Mouse (Mus musculus) liver, embryonic 14.5 days (tissue): ENCODE measurements around the gene Dctd. TPM values are rescaled to one million over a fixed set of nuclear protein-coding genes. Genes with fewer than 3 reads are reported as not detected.

Experiments
- ATAC-seq: fragments of 200-750 bp; cut with Nextera tagmentation; 2 replicates; pipeline ENCODE4 v1.8.0; 2017; ENCODE audit warnings: moderate number of reproducible peaks, mild to moderate bottlenecking, moderate library complexity; ENCODE audit not compliant: insufficient read depth
- DNase-seq, 3 experiments: peaks; one replicate each; pipeline ENCODE4 v3.0.0-alpha.2; 2012 to 2013; ENCODE audit warnings: low read depth in 3 of 3, low spot score in 3 of 3
- H3K27ac ChIP-seq: fragments of 300-500 bp; sonication (generic); 2 replicates; pipeline ENCODE4 v1.5.1; 2014; ENCODE audit warnings: moderate library complexity, mild to moderate bottlenecking, control low read depth, inconsistent platforms
- H3K27me3 ChIP-seq: fragments of 300-500 bp; sonication (generic); 2 replicates; pipeline ENCODE4 v1.6.1; 2014; ENCODE audit warnings: mild to moderate bottlenecking, low read length, moderate library complexity; ENCODE audit not compliant: control insufficient read depth, insufficient read depth
- H3K36me3 ChIP-seq: fragments of 300-500 bp; sonication (generic); replicated peaks from 2 replicates; pipeline ENCODE4 v1.6.1; 2014; ENCODE audit warnings: low read depth; ENCODE audit not compliant: control insufficient read depth, insufficient read depth
- H3K4me1 ChIP-seq, 2 experiments: fragments of 200-500 bp in 1 of 2; fragments of 300-500 bp in 1 of 2; sonication (generic) in 1 of 2; replicated peaks; 2 replicates each; pipeline ENCODE4 v1.6.1; 2012 to 2014; ENCODE audit warnings: antibody characterized with exemption in 1 of 2, inconsistent platforms in 1 of 2, low read length in 1 of 2; ENCODE audit not compliant: control insufficient read depth in 2 of 2, insufficient read depth in 2 of 2
- H3K4me2 ChIP-seq: fragments of 300-500 bp; sonication (generic); 2 replicates; pipeline ENCODE4 v1.6.1; 2014; ENCODE audit warnings: low read depth, mild to moderate bottlenecking, control low read depth, moderate library complexity
- H3K4me3 ChIP-seq, 2 experiments: fragments of 200-500 bp in 1 of 2; fragments of 300-500 bp in 1 of 2; sonication (generic) in 1 of 2; 2 replicates each; pipeline ENCODE4 v1.5.1; 2012 to 2014; ENCODE audit warnings: low read depth in 2 of 2, low read length in 2 of 2, mild to moderate bottlenecking in 2 of 2, control low read depth in 1 of 2, inconsistent platforms in 1 of 2, moderate library complexity in 1 of 2; ENCODE audit not compliant: insufficient read depth in 1 of 2
- H3K9ac ChIP-seq: fragments of 300-500 bp; sonication (generic); replicated peaks from 2 replicates; pipeline ENCODE4 v1.6.1; 2014; ENCODE audit warnings: mild to moderate bottlenecking, control low read depth, moderate library complexity
- H3K9me3 ChIP-seq: fragments of 300-500 bp; sonication (generic); 2 replicates; pipeline ENCODE4 v1.6.1; 2016; ENCODE audit warnings: low read length, mixed read lengths; ENCODE audit not compliant: control insufficient read depth
- CTCF ChIP-seq: IDR thresholded peaks from 2 replicates; pipeline ENCODE4 v1.5.1; 2016; ENCODE audit warnings: antibody characterized with exemption, low read depth, control low read depth
- EP300 ChIP-seq: IDR thresholded peaks from 2 replicates; pipeline ENCODE4 v1.6.1; 2016; ENCODE audit warnings: antibody characterized with exemption, low read depth
- WGBS: fragments of 180-500 bp; shearing (Covaris S2); extraction: QIAGEN DNeasy Blood & Tissue Kit; methylation state at CpG from one replicate; pipeline ENCODE4 v1.1.7; 2014; ENCODE audit not compliant: insufficient replicate concordance; 5-methylcytosine and 5-hydroxymethylcytosine counted together
- polyA plus RNA-seq, 2 experiments: library from polyadenylated mRNA; depleted of rRNA in 1 of 2; stranded (reverse) in 1 of 2; unstranded in 1 of 2; fragments of >200 nt; fragmentation: Nextera tagmentation in 1 of 2; extraction: Ambion mirVana in 1 of 2; gene quantifications; 2 replicates each; pipeline versions ENCODE4 v1.2.1 to v1.2.3; 2012 to 2014

Gene Dctd
- polyA plus RNA-seq, 2 experiments: 7.5 to 13.3 TPM

GRCm38 (mm10) chr8:48202632-48203031 is 103.7 kb downstream of the Dctd start:
- 49% methylated on average over 3 of the region's 3 CpGs for WGBS
- TF ChIP-seq CTCF: no peak
- TF ChIP-seq EP300: no peak
- H3K4me1 ChIP-seq: no peaks in the 10 kb centered on the region
- no peak overlapping the region for H3K9ac ChIP-seq
- H3K36me3 ChIP-seq: no peaks in the 10 kb centered on the region
- H3K9me3 ChIP-seq: no peaks in the 10 kb centered on the region
- no peak overlapping the region for H3K4me3 ChIP-seq
- no peaks in the 10 kb centered on the region for H3K27me3 ChIP-seq
- DNase-seq: no peak
- ATAC-seq: no peak
- no peak overlapping the region for H3K27ac ChIP-seq
- no peak overlapping the region for H3K4me2 ChIP-seq

Other genes with a start within 250 kb of the Dctd start
- 0.63 and 0.90 TPM in 2 replicates for gene Wwc2, start 108.2 kb upstream of the Dctd start, polyA plus RNA-seq (2012; rRNA removed)
- 1.0 TPM in 2 replicates for gene Wwc2, start 108.2 kb upstream of the Dctd start, polyA plus RNA-seq (2014; fragmentation: Nextera tagmentation; extraction: Ambion mirVana)